Mouse (Mus musculus): ENCODE data around the gene Arl8a. TPM values are rescaled to one million over a fixed set of nuclear protein-coding genes. Genes with fewer than 3 reads are reported as not detected.

Arl8a gene
- total RNA-seq, 2 experiments from 2014 or later = 17.4 to 22.5 TPM

DNA sequence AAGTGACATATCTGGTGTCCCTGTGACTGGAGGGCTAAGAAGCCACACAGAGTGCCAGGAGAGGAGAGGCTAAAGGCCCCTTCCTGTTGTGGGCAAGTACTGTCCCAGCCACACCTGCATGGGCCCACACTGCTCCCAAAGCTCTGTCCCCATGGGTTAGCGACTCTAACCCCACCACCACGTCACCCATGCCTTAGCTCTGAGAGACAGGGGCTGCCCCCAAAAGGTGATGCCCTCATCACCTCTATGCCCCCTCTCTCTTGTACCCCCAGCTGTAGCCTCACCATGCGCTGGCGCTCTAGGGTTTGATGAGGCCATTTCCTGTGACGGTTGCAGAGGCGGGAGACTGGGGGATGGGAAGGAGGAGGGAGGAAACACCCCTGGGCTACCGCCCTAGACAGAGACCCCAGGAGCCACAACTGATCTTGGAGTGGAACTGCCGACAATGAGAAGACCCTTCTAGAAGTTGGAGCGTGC is 13.7 kb upstream of the Arl8a start:
- no peak for DNase-seq (ENCODE audit: low spot score)

DNA sequence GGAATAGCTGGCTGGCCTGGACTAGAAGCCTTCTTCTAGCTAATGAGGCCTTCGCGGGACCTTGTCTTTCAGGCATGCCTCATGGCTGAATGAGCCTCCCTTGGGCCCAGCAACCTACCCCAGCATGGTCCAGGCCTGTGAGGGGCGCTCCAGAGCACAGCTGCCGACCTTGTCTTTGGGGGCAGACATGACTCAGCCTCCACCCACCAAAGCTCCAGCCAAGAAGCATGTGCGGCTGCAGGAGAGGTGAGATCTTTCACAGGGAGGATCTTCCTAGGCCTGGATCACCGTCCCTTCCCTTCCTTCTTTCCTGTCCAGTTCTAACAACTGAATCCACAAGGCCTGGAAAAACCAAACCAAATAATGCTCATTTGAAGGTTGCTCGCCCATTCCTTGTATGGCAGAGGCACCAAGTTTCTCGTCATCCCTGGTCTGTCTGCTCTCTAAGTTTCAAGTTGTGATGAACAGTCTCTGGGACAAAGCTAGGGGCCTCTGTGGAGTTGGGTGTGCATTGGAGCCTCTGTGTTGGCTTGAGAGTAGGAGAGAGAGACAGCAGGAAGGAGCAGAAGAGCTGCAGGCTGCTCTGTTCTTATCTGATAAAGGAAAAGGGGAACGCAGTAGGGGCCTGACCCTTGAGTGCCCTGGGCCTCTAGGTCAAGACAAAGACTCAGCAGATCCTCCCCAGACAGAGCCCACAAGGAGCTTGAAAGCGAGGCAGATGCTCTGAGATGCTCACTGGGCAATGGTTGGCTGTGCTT is 12.8 kb upstream of the Arl8a start:
- DNase-seq (ENCODE audit: low spot score) = no peak

DNA sequence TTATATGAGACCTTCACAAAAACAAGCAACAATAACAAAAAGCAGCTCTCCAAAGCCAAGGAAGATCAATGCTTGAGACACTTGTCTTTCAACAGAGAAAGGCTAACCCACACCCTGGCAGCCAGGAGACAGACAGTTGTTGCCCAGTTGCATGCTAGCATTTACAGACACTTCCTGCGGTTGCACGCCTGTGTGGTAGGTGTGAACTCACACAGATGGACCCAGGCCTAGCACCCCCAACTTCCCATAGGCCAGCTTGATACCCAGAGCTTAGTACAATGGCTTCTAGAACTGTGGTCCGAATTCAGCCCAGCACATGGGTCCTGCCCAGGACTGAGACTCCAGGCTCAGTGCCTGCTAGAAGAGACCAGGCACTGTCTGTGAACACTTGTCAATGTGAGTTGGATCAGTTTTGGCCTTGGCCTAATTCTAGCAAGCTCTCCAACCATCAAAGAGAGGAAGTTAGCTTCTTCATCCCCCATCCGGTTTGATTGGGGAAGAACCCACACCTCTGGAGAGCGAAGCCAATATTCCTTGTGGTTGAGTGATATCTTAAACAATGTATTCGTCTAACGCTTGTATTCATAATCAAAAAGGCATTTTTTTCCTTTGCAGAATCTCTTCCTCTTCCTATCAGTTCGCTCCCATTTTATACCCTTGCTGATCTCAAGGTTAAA is 11.4 kb upstream of the Arl8a start:
- DNase-seq (ENCODE audit: low spot score) = no peak

DNA sequence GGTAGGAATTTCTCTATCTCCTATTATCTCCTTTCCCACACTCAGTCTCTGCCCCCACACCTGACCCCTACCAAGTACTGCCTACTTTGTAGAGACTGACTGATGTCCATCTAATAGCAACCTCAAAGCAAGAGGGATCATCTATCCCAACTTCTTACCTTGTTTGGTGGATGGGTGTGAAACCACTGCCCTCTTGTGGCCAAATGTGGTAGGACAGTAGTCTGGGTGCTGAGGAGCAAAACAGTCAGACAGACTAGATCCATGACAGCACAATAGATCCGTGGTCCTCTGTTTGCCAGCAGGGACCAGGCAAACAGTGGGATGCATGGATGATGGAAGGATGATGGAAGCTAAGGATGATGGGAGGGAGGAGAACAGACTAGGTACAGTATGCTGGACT is 10.1 kb upstream of the Arl8a start:
- peak; percentile 56 for DNase-seq (ENCODE audit: low spot score)

DNA sequence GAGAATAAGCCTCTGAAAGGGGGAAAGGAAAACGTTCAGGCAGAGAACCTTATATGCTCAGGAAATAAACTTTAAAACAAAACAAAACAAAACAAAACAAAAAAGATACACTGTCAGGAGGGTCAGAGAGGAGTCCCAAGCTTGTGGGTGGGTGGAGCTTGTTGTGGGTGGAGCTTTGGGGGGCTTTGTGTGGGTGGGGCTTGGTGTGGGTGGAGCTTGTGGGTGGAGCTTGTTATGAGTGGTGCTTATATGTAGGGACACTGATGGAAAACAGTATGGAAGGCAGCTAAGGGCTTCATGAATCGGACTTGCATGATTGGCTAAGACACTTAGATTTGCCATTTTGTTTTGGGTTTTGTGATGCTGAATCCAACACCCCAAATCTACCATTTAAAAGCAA is 6.7 kb upstream of the Arl8a start:
- DNase-seq (ENCODE audit: low spot score) = no peak

DNA sequence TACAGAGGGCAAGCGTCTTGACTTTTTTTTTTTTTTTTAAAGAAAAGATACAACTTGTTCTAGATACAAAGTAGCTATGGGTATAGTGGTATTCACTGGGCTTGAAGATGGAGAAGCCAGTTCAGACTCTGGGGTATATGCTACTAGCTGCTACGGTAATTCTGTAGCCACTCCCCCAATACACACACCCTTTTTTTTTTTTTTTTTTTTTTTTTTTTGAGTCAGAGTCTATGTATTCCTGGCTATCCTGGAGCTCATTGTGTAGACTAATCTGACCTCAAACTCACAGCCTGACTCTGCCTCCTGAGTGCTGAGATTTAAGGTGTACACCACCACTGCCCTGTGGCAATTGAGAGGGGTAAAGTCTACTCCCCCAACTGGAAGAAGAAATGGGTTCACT is 4.2 kb upstream of the Arl8a start:
- no peak for DNase-seq (ENCODE audit: low spot score)

DNA sequence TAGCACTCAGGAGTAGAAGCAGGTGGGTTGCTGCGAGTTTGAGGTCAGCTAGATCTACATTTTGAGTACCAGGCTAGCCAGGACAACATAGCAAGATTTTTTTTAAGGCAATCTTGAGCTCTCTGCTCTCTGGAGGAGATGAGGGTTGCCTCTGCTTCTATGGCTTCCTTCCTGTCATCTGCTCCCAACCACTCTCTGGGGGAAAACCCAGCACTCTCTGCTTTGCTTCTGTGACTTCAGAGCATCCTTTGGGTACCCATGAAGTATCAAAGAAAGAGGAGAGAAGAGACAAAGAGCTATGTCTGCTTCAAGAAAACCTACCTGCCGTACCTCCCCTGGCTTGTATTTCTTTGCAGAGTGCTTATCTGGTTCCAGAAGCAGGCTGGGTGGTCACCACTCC is 2.7 kb upstream of the Arl8a start:
- DNase-seq (ENCODE audit: low spot score) = no peak

DNA sequence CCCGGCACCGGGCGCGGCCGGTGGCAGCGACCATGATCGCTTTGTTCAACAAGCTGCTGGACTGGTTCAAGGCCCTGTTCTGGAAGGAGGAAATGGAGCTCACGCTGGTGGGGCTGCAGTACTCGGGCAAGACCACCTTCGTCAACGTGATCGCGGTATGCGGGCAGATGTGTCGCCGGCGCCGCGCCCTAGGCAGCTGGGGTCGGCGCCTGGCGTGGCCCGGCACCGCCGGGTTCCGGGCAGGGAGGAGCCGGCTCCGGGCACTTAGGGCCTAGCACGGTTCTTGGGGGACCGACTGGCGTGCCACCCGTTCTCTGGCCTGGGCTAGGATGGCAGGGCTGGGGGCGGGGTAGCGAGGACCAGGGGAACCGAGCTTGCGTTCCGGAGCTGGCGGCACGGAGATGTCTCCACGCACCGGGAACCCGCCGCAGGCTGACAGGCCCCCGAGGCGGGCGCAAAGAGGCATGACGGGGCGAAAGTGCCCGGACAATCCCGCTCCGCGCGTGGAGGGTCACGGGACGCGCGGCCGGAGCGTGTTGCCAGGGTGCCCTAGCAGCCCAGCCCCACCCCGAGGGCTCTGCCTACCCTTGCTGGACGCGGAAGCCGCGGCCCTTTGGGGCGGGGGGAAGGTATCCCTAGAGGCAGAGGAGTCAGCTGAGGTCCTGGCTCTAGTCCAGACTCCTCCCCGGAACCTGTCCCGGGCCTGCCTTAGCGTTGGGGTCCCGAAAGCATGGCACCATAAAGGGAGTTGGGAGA is 500 bp downstream of the Arl8a start:
- peak; percentile 82 for DNase-seq (ENCODE audit: low spot score)

DNA sequence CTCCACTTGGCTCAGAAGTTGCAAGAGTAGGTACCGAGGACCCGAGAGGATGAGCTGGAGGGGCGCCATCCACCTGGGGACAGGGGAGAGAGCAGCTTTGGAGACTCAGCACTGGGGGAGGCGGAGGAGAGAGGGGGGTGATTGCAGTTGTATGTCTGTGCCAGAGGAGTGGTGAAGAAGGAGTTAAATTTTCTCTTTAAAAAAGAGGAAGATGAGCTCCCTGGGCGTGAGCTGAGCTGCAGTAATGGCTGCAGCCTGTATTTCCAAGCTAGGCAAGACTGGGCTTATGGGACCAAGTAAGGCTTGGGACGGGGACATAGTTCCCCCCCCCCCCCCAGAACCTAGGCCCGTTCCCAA is 1.1 kb downstream of the Arl8a start:
- DNase-seq (ENCODE audit: low spot score) = no peak

DNA sequence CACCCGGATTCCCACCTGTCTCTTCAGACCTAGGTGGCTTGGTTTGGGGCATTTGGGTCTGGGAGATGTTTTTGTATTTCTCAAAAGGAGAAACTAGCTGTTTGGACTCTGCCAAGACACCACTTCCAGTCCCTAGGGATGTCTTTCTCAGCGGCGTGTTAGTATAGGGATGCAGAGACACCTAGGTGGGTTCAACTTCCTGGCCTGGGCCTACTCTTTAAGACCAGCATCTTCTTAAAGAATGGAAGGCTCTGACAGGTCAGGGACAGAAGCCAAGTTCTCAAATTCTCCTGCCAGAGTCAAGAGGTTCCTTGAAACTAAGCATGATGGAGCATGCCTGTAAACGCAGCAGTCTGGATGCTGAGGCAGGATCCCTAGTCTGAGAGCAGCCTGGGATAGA is 1.9 kb downstream of the Arl8a start:
- no peak for DNase-seq (ENCODE audit: low spot score)

DNA sequence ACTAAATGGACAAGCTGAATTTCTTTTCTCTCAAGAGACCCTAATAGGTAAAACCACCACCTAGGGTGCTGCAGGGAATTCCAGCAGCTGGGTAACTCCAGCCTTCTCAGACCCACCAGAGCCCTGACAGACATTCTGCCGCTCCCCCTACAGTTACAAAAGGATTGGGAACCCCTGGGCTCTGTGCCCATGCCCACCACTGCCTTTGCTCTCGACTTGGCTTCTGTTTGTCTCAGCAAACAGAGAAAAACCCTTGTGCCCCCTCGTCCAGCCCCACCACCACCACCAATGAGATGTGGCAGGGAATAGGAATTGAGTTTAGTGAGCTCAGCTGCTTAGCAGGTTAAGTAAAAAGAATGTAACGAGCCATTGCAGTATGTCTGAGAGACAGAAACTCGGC is 2.4 kb downstream of the Arl8a start:
- no peak for DNase-seq (ENCODE audit: low spot score)

DNA sequence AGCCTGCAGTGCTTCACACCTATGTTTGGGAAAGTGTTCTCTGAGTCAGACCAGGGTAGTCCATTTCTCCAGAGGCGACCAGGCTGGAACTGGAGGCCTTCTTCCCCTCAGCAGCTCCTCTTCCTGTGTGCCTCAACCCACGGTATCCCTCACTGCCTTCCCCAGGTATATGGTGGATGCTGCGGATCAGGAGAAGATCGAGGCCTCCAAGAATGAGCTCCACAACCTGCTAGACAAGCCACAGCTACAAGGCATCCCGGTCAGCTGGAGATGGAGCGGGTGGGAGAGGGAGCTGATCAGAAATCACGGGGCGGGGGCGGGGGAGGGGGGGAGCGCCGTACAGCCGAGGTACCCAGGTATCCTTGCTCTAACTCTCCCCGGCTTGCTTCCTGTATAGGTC is 7.4 kb downstream of the Arl8a start:
- no peak for DNase-seq (ENCODE audit: low spot score)

DNA sequence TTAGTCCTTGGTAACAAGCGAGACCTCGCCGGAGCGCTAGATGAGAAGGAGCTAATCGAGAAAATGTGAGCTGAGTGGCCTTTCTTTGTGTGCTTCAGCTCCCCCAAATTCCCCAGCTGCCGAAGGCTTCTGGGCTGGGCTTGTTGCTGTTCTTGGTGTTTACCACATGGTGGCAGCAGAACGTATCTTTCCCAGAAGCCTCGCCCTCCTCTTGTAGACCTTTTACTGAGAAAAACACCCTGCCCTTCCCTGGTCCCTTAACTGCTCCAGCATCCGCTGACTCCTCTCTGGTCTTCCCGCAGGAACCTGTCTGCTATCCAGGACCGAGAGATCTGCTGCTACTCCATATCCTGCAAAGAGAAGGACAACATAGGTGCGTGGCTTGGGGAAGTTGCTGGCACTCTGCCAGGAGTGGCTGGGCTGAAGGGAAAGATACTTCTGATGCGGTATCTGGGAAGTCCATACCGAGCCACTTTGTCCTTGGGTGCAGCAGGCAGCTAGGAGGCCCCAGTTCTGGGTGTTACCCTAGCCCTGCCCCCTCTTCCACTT is 7.9 kb downstream of the Arl8a start:
- DNase-seq (ENCODE audit: low spot score) = peak; percentile 82

DNA sequence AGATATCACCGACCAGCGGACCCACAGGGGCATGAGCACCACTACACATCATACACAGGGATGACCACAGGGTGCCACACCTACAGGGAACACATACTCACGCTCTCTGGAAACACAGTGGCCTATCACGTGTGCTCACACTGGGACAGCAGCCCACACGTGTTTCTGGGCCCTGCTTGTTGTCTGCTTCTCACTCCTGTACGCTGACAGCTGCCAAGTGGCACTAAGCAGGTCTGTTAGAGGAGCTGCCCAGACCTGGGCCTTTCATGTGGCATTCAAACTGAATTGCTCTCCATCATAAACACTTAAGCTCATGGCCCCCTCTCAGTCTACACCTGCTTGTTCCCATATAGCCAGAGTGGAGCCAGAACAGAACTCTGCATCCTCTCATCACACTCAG is 9.7 kb downstream of the Arl8a start:
- DNase-seq (ENCODE audit: low spot score) = no peak

DNA sequence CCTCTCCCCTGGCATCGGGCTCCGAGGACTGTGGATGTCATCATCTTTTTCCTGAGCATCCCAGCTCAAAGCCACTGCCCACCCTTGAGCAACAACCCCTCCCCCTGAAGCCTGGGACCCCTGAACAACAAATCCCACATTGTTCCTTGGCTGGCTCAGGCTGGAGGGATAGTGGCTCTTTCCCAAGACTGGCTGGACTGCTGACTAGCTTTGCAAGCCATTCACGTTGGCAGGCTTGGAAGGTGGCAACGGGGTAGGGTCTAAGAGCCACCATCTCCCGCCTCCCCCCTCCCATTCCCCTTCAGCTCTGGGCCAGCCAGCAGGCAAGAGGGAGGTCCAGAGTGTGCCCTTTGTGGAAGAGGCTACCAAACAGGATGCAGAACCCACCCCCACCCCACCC is 12.0 kb downstream of the Arl8a start:
- no peak for DNase-seq (ENCODE audit: low spot score)

DNA sequence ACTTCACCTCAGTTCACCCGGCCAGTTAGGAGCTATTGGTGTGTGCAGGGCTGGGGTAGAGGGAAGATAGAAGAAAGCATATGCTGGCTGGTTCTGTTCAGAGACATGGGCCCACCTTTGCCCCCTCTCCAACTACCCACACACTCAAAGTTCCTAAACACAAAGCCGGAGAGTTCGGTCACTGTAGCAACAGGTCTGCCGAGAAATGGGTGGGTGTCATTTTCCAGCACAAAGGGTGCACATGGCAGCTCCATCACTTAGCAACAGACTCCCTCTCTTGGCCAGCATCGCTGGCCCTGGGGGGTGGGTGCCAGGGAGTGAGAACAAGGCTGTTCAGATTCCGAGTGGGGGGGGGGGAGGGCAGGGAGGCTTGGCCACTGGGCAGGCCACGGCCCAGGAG is 12.4 kb downstream of the Arl8a start:
- DNase-seq (ENCODE audit: low spot score) = no peak

DNA sequence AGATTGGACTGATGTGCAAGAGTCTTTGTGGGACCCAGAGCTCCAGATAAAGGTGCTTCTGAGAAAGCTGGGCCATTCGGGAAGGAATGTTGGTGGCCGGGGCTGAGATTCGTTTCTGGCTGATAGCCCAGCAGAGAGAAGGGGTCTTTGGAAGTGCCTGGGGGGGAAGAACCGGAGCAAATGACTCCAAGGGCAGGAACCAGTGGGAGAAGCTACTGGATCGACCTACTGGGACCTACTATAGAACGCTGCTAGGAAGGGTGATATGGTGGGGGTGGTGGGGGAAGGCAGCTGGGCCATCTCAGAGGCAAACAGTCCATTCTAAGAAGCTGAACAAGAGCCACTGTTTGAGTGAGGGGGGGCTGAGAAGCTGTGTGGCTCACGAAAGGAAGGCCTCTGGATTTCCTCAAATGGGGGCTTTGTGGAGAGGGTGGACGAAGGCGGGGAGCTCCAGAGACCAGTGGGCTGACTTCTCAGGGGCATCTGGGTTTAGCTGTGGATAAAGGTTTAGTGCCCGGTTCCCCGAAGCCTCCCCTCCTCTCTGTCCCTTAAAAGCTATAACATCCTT is 13.0 kb downstream of the Arl8a start:
- DNase-seq (ENCODE audit: low spot score) = no peak

DNA sequence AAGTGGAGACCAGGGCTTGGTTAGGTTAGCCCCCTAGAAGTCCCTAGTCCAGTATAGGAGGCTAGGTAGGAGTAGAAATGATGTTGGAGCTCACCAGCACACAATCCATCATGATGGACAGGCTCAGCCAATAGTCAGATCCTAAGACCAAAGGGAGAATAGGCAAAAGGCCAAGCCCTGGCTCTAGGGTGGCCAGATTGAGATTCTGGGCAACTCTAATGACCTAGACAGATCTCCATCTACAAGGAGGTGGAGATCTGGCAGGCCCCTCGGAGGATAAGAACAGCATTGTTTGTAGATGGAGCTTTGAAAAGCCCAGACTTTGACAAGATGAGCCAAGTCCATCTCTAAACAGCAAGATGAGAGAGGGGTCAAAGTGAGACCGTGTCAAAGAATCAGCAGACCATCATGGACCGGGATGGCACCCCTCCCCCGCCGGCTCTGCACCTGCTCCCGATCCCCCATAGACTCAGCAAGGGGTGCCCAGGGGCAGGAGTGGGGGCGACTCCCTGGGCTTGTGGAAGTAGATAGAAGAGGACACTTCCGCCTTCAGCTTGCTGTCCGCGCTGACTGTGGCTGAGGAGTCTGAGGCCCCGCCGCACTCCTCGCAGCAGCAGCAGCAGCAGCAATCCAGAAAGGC is 13.9 kb downstream of the Arl8a start:
- DNase-seq (ENCODE audit: low spot score) = no peak

DNA sequence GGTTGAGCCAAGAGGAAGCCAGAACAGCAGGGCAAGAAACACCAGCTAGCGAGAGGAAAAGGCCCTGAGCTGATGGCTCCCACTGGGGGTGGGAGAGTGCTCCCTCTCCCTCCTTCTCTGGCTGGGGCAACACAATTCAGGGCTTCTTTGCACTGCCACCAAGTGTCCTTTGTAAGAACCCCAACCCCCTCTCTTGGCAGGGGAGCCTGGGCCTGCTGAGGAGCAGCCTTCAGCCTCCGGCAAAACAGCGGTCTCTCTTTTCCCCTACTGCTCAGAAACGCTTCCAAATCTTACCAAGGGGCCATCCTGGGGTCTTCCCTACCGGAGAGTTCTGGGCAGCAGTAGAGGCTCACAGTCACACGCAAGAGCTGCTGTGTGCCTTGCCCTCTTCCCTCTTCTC is 16.1 kb downstream of the Arl8a start:
- no peak for DNase-seq (ENCODE audit: low spot score)

DNA sequence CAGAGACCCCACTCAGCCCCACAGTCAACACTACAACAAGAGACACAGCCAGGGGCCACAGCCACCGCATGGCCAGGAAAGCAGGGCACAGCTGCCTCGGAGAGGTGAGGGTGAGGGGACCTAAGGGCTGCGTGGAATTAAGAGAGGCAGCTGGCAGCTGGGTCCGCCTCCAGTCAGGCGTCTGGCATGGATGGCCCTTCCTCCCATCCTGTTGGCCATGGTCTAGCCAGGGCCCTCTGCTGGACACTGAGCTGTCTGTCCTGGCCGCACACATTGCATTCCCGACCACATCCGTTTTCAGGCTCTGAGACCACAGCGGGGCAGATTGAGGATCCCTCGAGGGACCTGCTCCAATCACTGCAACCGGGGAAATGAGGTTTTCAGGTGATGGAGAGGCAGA is 20.8 kb downstream of the Arl8a start, which contains the start of gene Gpr37l1:
Gpr37l1 (minus strand) TSS at position 247 of the 400 bp plus-strand sequence.
- no peak for DNase-seq (ENCODE audit: low spot score)

DNA sequence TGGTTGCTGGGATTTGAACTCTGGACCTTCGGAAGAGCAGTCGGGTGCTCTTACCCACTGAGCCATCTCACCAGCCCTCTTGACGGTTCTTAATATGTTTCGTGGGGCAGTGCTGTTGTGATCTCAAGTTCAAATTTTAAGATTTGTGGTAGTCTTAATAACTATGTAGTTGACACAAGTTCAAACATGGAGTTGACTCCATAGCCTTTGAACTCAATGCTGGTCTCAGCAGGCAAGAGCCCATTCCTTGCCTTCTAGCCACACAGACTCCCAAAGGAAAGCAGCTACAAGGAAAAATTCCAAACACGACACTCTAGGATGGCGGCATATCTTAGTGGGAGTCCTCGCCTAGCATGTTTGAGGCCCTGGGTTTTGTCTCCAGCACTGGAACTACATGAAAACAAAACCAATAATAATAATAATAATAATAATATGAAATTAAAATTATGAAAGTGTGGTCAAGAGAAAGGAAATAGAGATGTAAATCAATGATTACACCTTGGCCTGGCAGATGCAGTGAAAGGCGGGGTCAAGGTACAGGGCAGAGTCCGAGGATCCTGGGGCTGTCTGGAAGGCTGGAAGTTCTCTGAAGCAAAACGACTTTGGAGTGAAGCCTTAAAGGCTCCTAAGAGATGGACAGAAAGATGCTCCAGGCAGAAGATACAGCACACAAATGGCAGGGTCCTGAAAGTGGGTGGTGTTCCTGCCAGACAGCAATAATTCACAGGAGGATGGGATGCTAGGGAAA is 22.0 kb downstream of the Arl8a start:
- no peak for DNase-seq (ENCODE audit: low spot score)

Data from gastrocnemius, adult 18-20 months (tissue).